Mouse (Mus musculus): ENCODE data around the gene Maz.

DNA sequence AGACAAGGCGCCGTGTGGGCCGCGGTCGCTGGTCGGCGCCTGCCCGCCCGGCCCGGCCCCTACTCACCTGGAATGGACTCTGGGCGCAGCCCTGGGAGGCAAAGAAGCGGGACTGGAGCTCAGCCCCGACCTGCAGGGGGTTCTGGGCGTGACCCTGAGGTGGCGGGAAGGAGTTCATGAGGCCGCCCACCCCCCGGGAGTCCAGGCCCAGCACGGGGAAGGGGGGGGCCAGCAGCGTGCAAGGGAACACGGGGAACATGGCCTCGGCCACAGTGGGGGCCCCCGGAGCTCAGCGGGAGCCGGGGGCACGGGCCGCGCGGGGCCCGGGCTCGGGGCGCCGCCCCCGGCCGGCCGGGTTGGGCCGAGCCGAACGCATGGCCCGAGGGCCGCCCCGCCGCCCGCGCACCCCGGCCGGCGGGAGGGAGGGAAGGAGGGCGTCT lies 656 bp downstream of the Maz start:
- TF ChIP-seq HCFC1 (IDR thresholded peaks at IDR 0.05; ENCODE audit: low read depth, low read length), result peak; percentile 49; the same call in 1 of the 2 replicates
- no peak for TF ChIP-seq CTCF (IDR thresholded peaks at IDR 0.05 in 2 of 3, conservative IDR thresholded peaks at IDR 0.05 in 1 of 3; ENCODE audit: control insufficient read depth in 1 of 3, insufficient read depth in 1 of 3, low read depth in 2 of 3, low read length in 3 of 3, poor library complexity in 1 of 3, severe bottlenecking in 1 of 3)
- TF ChIP-seq USF1 (IDR thresholded peaks at IDR 0.05; ENCODE audit: low read depth, low read length), result no peak
- peak; percentile 70; the same call in 1 of the 2 replicates for TF ChIP-seq E2F4 (IDR thresholded peaks at IDR 0.05; ENCODE audit: borderline replicate concordance, low read depth, low read length)
- peak; percentile 42 to 66; a peak in 3 of 4 replicates for TF ChIP-seq POLR2A (IDR thresholded peaks at IDR 0.05; ENCODE audit: control insufficient read depth in 1 of 2, insufficient read depth in 1 of 2, low read depth in 1 of 2, low read length in 2 of 2, poor library complexity in 1 of 2)
- no peak for TF ChIP-seq TAL1 (IDR thresholded peaks at IDR 0.05; ENCODE audit: low read length)
